Mouse (Mus musculus): ENCODE results near the gene Amdhd1. TPM values are rescaled to one million over a fixed set of nuclear protein-coding genes. Genes with fewer than 3 reads are reported as not detected.
A peak's percentile ranks its signal among the peaks of the same experiment; 100 is the strongest.

Gene Amdhd1
- total and polyA plus RNA-seq, 3 experiments, result not detected

GRCm38 (mm10) chr10:93567066-93567465, 27.2 kb upstream of the Amdhd1 start:
- TF ChIP-seq ZKSCAN1 (IDR thresholded peaks at IDR 0.05; ENCODE audit: low read depth, low read length) (no peak), USF2 (IDR thresholded peaks at IDR 0.05; ENCODE audit: borderline replicate concordance in 1 of 2, insufficient read depth in 1 of 2, low read depth in 1 of 2, low read length in 2 of 2) (no peak), EP300 (IDR thresholded peaks at IDR 0.05; ENCODE audit: low read depth in 1 of 2, low read length in 2 of 2) (no peak), TBP (IDR thresholded peaks at IDR 0.05; ENCODE audit: low read depth, low read length) (no peak), POLR2AphosphoS5 (IDR thresholded peaks at IDR 0.05; ENCODE audit: borderline replicate concordance, low read depth, low read length) (no peak), MYC (IDR thresholded peaks at IDR 0.05; ENCODE audit: low read depth, low read length) (no peak), SMC3 (IDR thresholded peaks at IDR 0.05; ENCODE audit: low read depth, low read length) (no peak), GATA1 (IDR thresholded peaks at IDR 0.05; ENCODE audit: low read depth, low read length) (no peak), MAX (IDR thresholded peaks at IDR 0.05; ENCODE audit: low read length) (no peak), UBTF (IDR thresholded peaks at IDR 0.05; ENCODE audit: borderline replicate concordance, insufficient read depth, low read depth, low read length) (no peak), MXI1 (IDR thresholded peaks at IDR 0.05; ENCODE audit: low read depth, low read length) (no peak), GABPA (IDR thresholded peaks at IDR 0.05; ENCODE audit: low read depth, low read length) (no peak), CTCF (IDR thresholded peaks at IDR 0.05 in 2 of 3, conservative IDR thresholded peaks at IDR 0.05 in 1 of 3; ENCODE audit: control insufficient read depth in 1 of 3, insufficient read depth in 1 of 3, low read depth in 2 of 3, low read length in 3 of 3, poor library complexity in 1 of 3, severe bottlenecking in 1 of 3) (no peak), BHLHE40 (IDR thresholded peaks at IDR 0.05; ENCODE audit: borderline replicate concordance, low read depth, low read length) (no peak), MAFK (IDR thresholded peaks at IDR 0.05; ENCODE audit: borderline replicate concordance, low read depth, low read length) (no peak), MYB (IDR thresholded peaks at IDR 0.05; ENCODE audit: low read depth, low read length) (no peak)
- no peak for DNase-seq (ENCODE audit: low read depth, low spot score)
- H3K27ac ChIP-seq (ENCODE audit: control insufficient read depth, low read depth, low read length), result no peak overlapping the region
- H3K36me3 ChIP-seq (ENCODE audit: control insufficient read depth in 1 of 2, insufficient read depth in 2 of 2, low read length in 2 of 2), result no peaks in the 10 kb centered on the region
- H3K9me3 ChIP-seq (replicated peaks; ENCODE audit: insufficient read depth, low read length), result no peaks in the 10 kb centered on the region
- no peaks in the 10 kb centered on the region for H3K79me2 ChIP-seq (ENCODE audit: control insufficient read depth, insufficient read depth, low read length, poor library complexity)
- H3K9ac ChIP-seq (ENCODE audit: control insufficient read depth, low read depth, low read length, poor library complexity, severe bottlenecking), result no peak overlapping the region
- peaks cover 0 to 1% of the 10 kb centered on the region in 2 experiments for H3K27me3 ChIP-seq (ENCODE audit: control insufficient read depth in 1 of 2, insufficient read depth in 2 of 2, low read length in 2 of 2)
- no peaks in the 10 kb centered on the region for H3K4me1 ChIP-seq (ENCODE audit: control insufficient read depth in 1 of 2, insufficient read depth in 2 of 2, low read length in 2 of 2)
- no peak overlapping the region for H3K4me3 ChIP-seq (ENCODE audit: control insufficient read depth in 1 of 2, insufficient read depth in 1 of 2, low read depth in 2 of 2, low read length in 2 of 2)

- Histone ChIP-seq H3K79me2 (ENCODE audit: control insufficient read depth, insufficient read depth, low read length, poor library complexity) (no peaks in the 10 kb centered on the region), H3K27me3 (ENCODE audit: control insufficient read depth in 1 of 2, insufficient read depth in 2 of 2, low read length in 2 of 2) (peaks cover 0 to 1% of the 10 kb centered on the region in 2 experiments), H3K4me1 (ENCODE audit: control insufficient read depth in 1 of 2, insufficient read depth in 2 of 2, low read length in 2 of 2) (no peaks in the 10 kb centered on the region), H3K27ac (ENCODE audit: control insufficient read depth, low read depth, low read length) (no peak overlapping the region), H3K9me3 (replicated peaks; ENCODE audit: insufficient read depth, low read length) (no peaks in the 10 kb centered on the region), H3K36me3 (ENCODE audit: control insufficient read depth in 1 of 2, insufficient read depth in 2 of 2, low read length in 2 of 2) (no peaks in the 10 kb centered on the region), H3K9ac (ENCODE audit: control insufficient read depth, low read depth, low read length, poor library complexity, severe bottlenecking) (no peak overlapping the region), H3K4me3 (ENCODE audit: control insufficient read depth in 1 of 2, insufficient read depth in 1 of 2, low read depth in 2 of 2, low read length in 2 of 2) (no peak overlapping the region)
- TF ChIP-seq BHLHE40 (IDR thresholded peaks at IDR 0.05; ENCODE audit: borderline replicate concordance, low read depth, low read length) (no peak), USF2 (IDR thresholded peaks at IDR 0.05; ENCODE audit: borderline replicate concordance in 1 of 2, insufficient read depth in 1 of 2, low read depth in 1 of 2, low read length in 2 of 2) (no peak), MEF2A (IDR thresholded peaks at IDR 0.05; ENCODE audit: extremely low read depth, insufficient replicate concordance, low read depth, low read length, poor library complexity, severe bottlenecking) (no peak), ZC3H11A (IDR thresholded peaks at IDR 0.05; ENCODE audit: low read depth, low read length) (no peak), MXI1 (IDR thresholded peaks at IDR 0.05; ENCODE audit: low read depth, low read length) (no peak), MAFK (IDR thresholded peaks at IDR 0.05; ENCODE audit: borderline replicate concordance, low read depth, low read length) (no peak)
- peak; percentile 20 for DNase-seq (ENCODE audit: low read depth, low spot score)
These were observed 24.8 kb upstream of the Amdhd1 start for GRCm38 (mm10) chr10:93564518-93565090.
